15 mouse cellular contexts compared by ENCODE assay signal in genomic region chr5:33899245-33899644, GRCm38 (mm10).
"Had no signal": no experiment of that assay in that cellular context is flagged by ENCODE, and none has a peak within 500 bp of the region (broad histone marks: within the 10 kb centered on the region; RNA-seq: fewer than 3 reads in every experiment).

No protein-coding gene starts in this region.

- ATAC-seq: liver, embryonic 12.5 days had no signal

- H3K9ac ChIP-seq: kidney, embryonic 15.5 days; limb, embryonic 13.5 days; liver, embryonic 12.5 days; midbrain, embryonic 13.5 days had no signal

- H3K4me2 ChIP-seq: kidney, embryonic 15.5 days; limb, embryonic 13.5 days; liver, embryonic 12.5 days; midbrain, embryonic 13.5 days had no signal

- DNase-seq: kidney, adult 11 months; kidney, postnatal 14 days; left cerebral cortex, postnatal 4 days; lung, adult 18-20 months; lung, postnatal 10 days; lung, postnatal 4 days; right cerebral cortex, adult 18-20 months; right cerebral cortex, postnatal 25 days; thymus, adult 2 months; thymus, postnatal 25 days had no signal

- H3K9me3 ChIP-seq: kidney, embryonic 15.5 days; limb, embryonic 13.5 days; liver, embryonic 12.5 days; megakaryocyte, embryonic 14.5 days; midbrain, embryonic 13.5 days had no signal

- H3K27ac ChIP-seq: kidney, embryonic 15.5 days; limb, embryonic 13.5 days; liver, embryonic 12.5 days; midbrain, embryonic 13.5 days had no signal

- H3K4me1 ChIP-seq: kidney, embryonic 15.5 days; limb, embryonic 13.5 days; liver, embryonic 12.5 days; midbrain, embryonic 13.5 days had no signal

- H3K4me3 ChIP-seq: kidney, embryonic 15.5 days; limb, embryonic 13.5 days; liver, embryonic 12.5 days; megakaryocyte, embryonic 14.5 days; midbrain, embryonic 13.5 days had no signal

- H3K27me3 ChIP-seq: kidney, embryonic 15.5 days; limb, embryonic 13.5 days; liver, embryonic 12.5 days; megakaryocyte, embryonic 14.5 days; midbrain, embryonic 13.5 days had no signal
